Mouse (Mus musculus) liver, postnatal 0 days (tissue): ENCODE results near the gene Wfdc2. TPM values are rescaled to one million over a fixed set of nuclear protein-coding genes. Genes with fewer than 3 reads are reported as not detected.

ENCODE experiments used
- ATAC-seq: fragments of 200-750 bp; cut with Nextera tagmentation; 2 replicates; pipeline ENCODE4 v1.8.0; 2017; ENCODE audit warnings: mild to moderate bottlenecking, moderate library complexity
- DNase-seq: peaks from one replicate; pipeline ENCODE4 v3.0.0-alpha.2; 2016
- H3K27ac ChIP-seq: fragments of 300-500 bp; sonication (generic); 2 replicates; pipeline ENCODE4 v1.5.1; 2014; ENCODE audit warnings: antibody characterized with exemption, moderate library complexity, mild to moderate bottlenecking, low read depth
- H3K27me3 ChIP-seq: fragments of 300-500 bp; sonication (generic); 2 replicates; pipeline ENCODE4 v1.6.1; 2014; ENCODE audit warnings: low read length, control low read depth, mixed read lengths; ENCODE audit not compliant: insufficient read depth
- H3K36me3 ChIP-seq: fragments of 300-500 bp; sonication (generic); replicated peaks from 2 replicates; pipeline ENCODE4 v1.6.1; 2014; ENCODE audit warnings: mild to moderate bottlenecking, control low read depth, low read length, moderate library complexity, mixed read lengths; ENCODE audit not compliant: insufficient read depth
- H3K4me1 ChIP-seq: fragments of 300-500 bp; sonication (generic); 2 replicates; pipeline ENCODE4 v1.6.1; 2014; ENCODE audit warnings: antibody characterized with exemption, mild to moderate bottlenecking, control low read depth; ENCODE audit not compliant: insufficient read depth
- H3K4me2 ChIP-seq: fragments of 300-500 bp; sonication (generic); 2 replicates; pipeline ENCODE4 v1.6.1; 2014; ENCODE audit warnings: low read depth, mild to moderate bottlenecking, low read length, moderate library complexity, mixed read lengths
- H3K4me3 ChIP-seq: fragments of 300-500 bp; sonication (generic); 2 replicates; pipeline ENCODE4 v1.5.1; 2014; ENCODE audit warnings: low read depth, low read length
- H3K9ac ChIP-seq: fragments of 300-500 bp; sonication (generic); replicated peaks from 2 replicates; pipeline ENCODE4 v1.6.1; 2014; ENCODE audit warnings: mild to moderate bottlenecking, moderate library complexity
- H3K9me3 ChIP-seq: fragments of 300-500 bp; sonication (generic); 2 replicates; pipeline ENCODE4 v1.6.1; 2016; ENCODE audit warnings: mild to moderate bottlenecking, control low read depth, low read length, mixed read lengths
- CTCF ChIP-seq: sonication (generic); IDR thresholded peaks from 2 replicates; pipeline ENCODE4 v1.5.1; 2016; ENCODE audit warnings: antibody characterized with exemption, low read depth
- EP300 ChIP-seq: IDR thresholded peaks from 2 replicates; pipeline ENCODE4 v1.6.1; 2016; ENCODE audit warnings: antibody characterized with exemption, low read depth, mild to moderate bottlenecking
- WGBS: fragments of 180-500 bp; shearing (Covaris S2); extraction: QIAGEN DNeasy Blood & Tissue Kit; methylation state at CpG from one replicate; pipeline ENCODE4 v1.1.7; 2014; ENCODE audit not compliant: insufficient replicate concordance; 5-methylcytosine and 5-hydroxymethylcytosine counted together
- polyA plus RNA-seq: library from polyadenylated mRNA; unstranded; fragments of >200 nt; fragmentation: Nextera tagmentation; extraction: Ambion mirVana; gene quantifications from 2 replicates; pipeline ENCODE4 v1.2.1, GENCODE M21; 2015

Wfdc2 gene
- polyA plus RNA-seq, 1 experiment from 2014 or later, result 3.3 TPM

- WGBS, result 63% methylated on average over 2 of the region's 2 CpGs
- Histone ChIP-seq H3K27me3 (no peaks in the 10 kb centered on the region), H3K36me3 (no peaks in the 10 kb centered on the region), H3K4me2 (no peak overlapping the region), H3K4me3 (no peak overlapping the region), H3K9ac (no peak overlapping the region), H3K9me3 (no peaks in the 10 kb centered on the region), H3K27ac (no peak overlapping the region), H3K4me1 (no peaks in the 10 kb centered on the region)
- DNase-seq (no peak), ATAC-seq (no peak)
- TF ChIP-seq CTCF (no peak), EP300 (no peak)
Observed at GRCm38 (mm10) chr2:164543745-164544144, 18.5 kb upstream of the Wfdc2 start.

GRCm38 (mm10) chr2:164544454-164545097, 17.6 kb upstream of the Wfdc2 start:
- Histone ChIP-seq H3K9ac (no peak overlapping the region), H3K27ac (no peak overlapping the region), H3K9me3 (no peaks in the 10 kb centered on the region), H3K4me2 (no peak overlapping the region), H3K27me3 (no peaks in the 10 kb centered on the region), H3K4me3 (no peak overlapping the region), H3K4me1 (no peaks in the 10 kb centered on the region), H3K36me3 (no peaks in the 10 kb centered on the region)
- ATAC-seq (no peak), DNase-seq (no peak)
- TF ChIP-seq CTCF (no peak), EP300 (no peak)
- WGBS, result 24% methylated on average over 5 of the region's 5 CpGs

- Histone ChIP-seq H3K4me2 (no peak overlapping the region), H3K36me3 (no peaks in the 10 kb centered on the region), H3K4me1 (no peaks in the 10 kb centered on the region), H3K27me3 (no peaks in the 10 kb centered on the region), H3K4me3 (no peak overlapping the region), H3K9me3 (no peaks in the 10 kb centered on the region), H3K9ac (no peak overlapping the region), H3K27ac (no peak overlapping the region)
- no peak for ATAC-seq
- DNase-seq, result no peak
- TF ChIP-seq CTCF, result no peak
- no peak for TF ChIP-seq EP300
- 39% methylated on average over 4 of the region's 4 CpGs for WGBS
Observed at GRCm38 (mm10) chr2:164549338-164549737, 12.9 kb upstream of the Wfdc2 start.

- 28% methylated on average over 10 of the region's 10 CpGs for WGBS
- Histone ChIP-seq H3K4me2 (no peak overlapping the region), H3K9me3 (no peaks in the 10 kb centered on the region), H3K9ac (no peak overlapping the region), H3K4me1 (no peaks in the 10 kb centered on the region), H3K27ac (no peak overlapping the region), H3K27me3 (no peaks in the 10 kb centered on the region), H3K36me3 (no peaks in the 10 kb centered on the region), H3K4me3 (no peak overlapping the region)
- DNase-seq (no peak), ATAC-seq (no peak)
- TF ChIP-seq EP300, result no peak
Observed at GRCm38 (mm10) chr2:164549963-164550894, 12.0 kb upstream of the Wfdc2 start.

GRCm38 (mm10) chr2:164550895-164551269, 11.3 kb upstream of the Wfdc2 start:
- H3K9me3 ChIP-seq, result no peaks in the 10 kb centered on the region
- no peak overlapping the region for H3K4me2 ChIP-seq
- no peak for DNase-seq
- no peak overlapping the region for H3K9ac ChIP-seq
- no peak for ATAC-seq
- 29% methylated on average over 2 of the region's 2 CpGs for WGBS
- H3K36me3 ChIP-seq, result no peaks in the 10 kb centered on the region
- H3K27me3 ChIP-seq, result no peaks in the 10 kb centered on the region
- H3K4me3 ChIP-seq, result no peak overlapping the region
- TF ChIP-seq CTCF, result no peak
- no peak for TF ChIP-seq EP300
- no peak overlapping the region for H3K27ac ChIP-seq
- no peaks in the 10 kb centered on the region for H3K4me1 ChIP-seq

- TF ChIP-seq CTCF, result no peak
Observed at GRCm38 (mm10) chr2:164551502-164551901, 10.7 kb upstream of the Wfdc2 start.

More at GRCm38 (mm10) chr2:164551502-164551901, 10.7 kb upstream of the Wfdc2 start:
- no peaks in the 10 kb centered on the region for H3K36me3 ChIP-seq
- H3K4me3 ChIP-seq, result no peak overlapping the region
- H3K4me2 ChIP-seq, result no peak overlapping the region
- no peak overlapping the region for H3K9ac ChIP-seq
- H3K4me1 ChIP-seq, result no peaks in the 10 kb centered on the region
- no peaks in the 10 kb centered on the region for H3K9me3 ChIP-seq
- H3K27ac ChIP-seq, result no peak overlapping the region
- ATAC-seq (no peak), DNase-seq (no peak)
- WGBS, result 75% methylated on average over 9 of the region's 9 CpGs
- H3K27me3 ChIP-seq, result no peaks in the 10 kb centered on the region
